Mouse (Mus musculus): Measurements from ENCODE around the gene Fus. TPM values are rescaled to one million over a fixed set of nuclear protein-coding genes. Genes with fewer than 3 reads are reported as not detected.

Gene Fus
- total RNA-seq, 4 experiments from 2014 or later, result 329 to 369 (median 354) TPM

Other genes with a start within 250 kb of the Fus start
- gene Ctf2, start 235.3 kb upstream of the Fus start, total RNA-seq (2022), result not detected
- gene Fbxl19, start 222.9 kb upstream of the Fus start, total RNA-seq (2022), result 10 to 100 TPM; 59.3 to 68.5 (median 63.5) TPM
- gene Orai3, start 197.6 kb upstream of the Fus start, total RNA-seq (2022), result 10 to 100 TPM; 18.0 to 22.2 (median 19.5) TPM
- 10 to 100 TPM; 44.7 to 48.4 (median 46.9) TPM for gene Setd1a, start 190.8 kb upstream of the Fus start, total RNA-seq (2022)
- 1 to 10 TPM; 3.9 to 6.2 (median 4.6) TPM for gene Gm49388, start 181.8 kb upstream of the Fus start, total RNA-seq (2022)
- gene Hsd3b7, start 166.9 kb upstream of the Fus start, total RNA-seq (2022), result 1 to 10 TPM; 4.2 to 9.7 (median 4.6) TPM
- gene Stx4a, start 143.2 kb upstream of the Fus start, total RNA-seq (2022), result 10 to 100 TPM; 62.3 to 96.9 (median 71.2) TPM
- 100 to 1,000 TPM; 444 to 479 (median 451) TPM for gene Stx1b, start 142.9 kb upstream of the Fus start, total RNA-seq (2022)
- gene Zfp646, start 91.2 kb upstream of the Fus start, total RNA-seq (2022), result 10 to 100 TPM; 29.9 to 32.8 (median 31.2) TPM
- 10 to 100 TPM; 22.7 to 25.3 (median 23.3) TPM for gene Zfp668, start 90.6 kb upstream of the Fus start, total RNA-seq (2022)
- gene Prss53, start 76.5 kb upstream of the Fus start, total RNA-seq (2022), result 1 to 10 TPM in 3 of 4 experiments, under 1 TPM in 1; 0.78 to 2.1 (median 1.4) TPM
- not detected for gene Gm21974, start 72.0 kb upstream of the Fus start, total RNA-seq (2022)
- 10 to 100 TPM; 18.5 to 31.2 (median 25.2) TPM for gene Vkorc1, start 71.8 kb upstream of the Fus start, total RNA-seq (2022)
- gene Bckdk, start 63.4 kb upstream of the Fus start, total RNA-seq (2022), result 10 to 100 TPM; 39.4 to 47.5 (median 44.3) TPM
- gene Kat8, start 54.9 kb upstream of the Fus start, total RNA-seq (2022), result 10 to 100 TPM; 25.3 to 33.8 (median 27.6) TPM
- gene Prss8, start 37.4 kb upstream of the Fus start, total RNA-seq (2022), result under 1 TPM in 2 of 4 experiments, not detected in 2; 0.33 to 0.82 TPM
- gene Prss36, start 20.7 kb upstream of the Fus start, total RNA-seq (2022), result 1 to 10 TPM; 6.2 to 9.2 (median 8.0) TPM
- 10 to 100 TPM in 1 of 4 experiments, 1 to 10 TPM in 3; 2.6 to 11.7 (median 5.2) TPM for gene Pycard, start 26.4 kb downstream of the Fus start, total RNA-seq (2022)
- 1 to 10 TPM in 3 of 4 experiments, under 1 TPM in 1; 0.96 to 1.5 (median 1.4) TPM for gene Trim72, start 36.5 kb downstream of the Fus start, total RNA-seq (2022)
- 10 to 100 TPM; 11.2 to 21.7 (median 15.7) TPM for gene Itgam, start 95.2 kb downstream of the Fus start, total RNA-seq (2022)
- gene Gm49368, start 95.2 kb downstream of the Fus start, total RNA-seq (2022), result under 1 TPM in 2 of 4 experiments, not detected in 2; 0.14 to 0.18 TPM
- gene Itgax, start 162.1 kb downstream of the Fus start, total RNA-seq (2022), result 10 to 100 TPM in 2 of 4 experiments, under 1 TPM in 2; 0.26 to 22.1 (median 9.0) TPM
- 1 to 10 TPM in 1 of 4 experiments, under 1 TPM in 1, not detected in 2; 0.66 to 1.4 TPM for gene Itgad, start 186.9 kb downstream of the Fus start, total RNA-seq (2022)
- gene Cox6a2, start 238.9 kb downstream of the Fus start, total RNA-seq (2022), result 10 to 100 TPM in 2 of 4 experiments, 1 to 10 TPM in 2; 4.5 to 14.1 (median 9.5) TPM

All from left cerebral cortex, adult 8-10 months (tissue).